ENCODE assay signal across 8 mouse cellular contexts in the genomic region with DNA sequence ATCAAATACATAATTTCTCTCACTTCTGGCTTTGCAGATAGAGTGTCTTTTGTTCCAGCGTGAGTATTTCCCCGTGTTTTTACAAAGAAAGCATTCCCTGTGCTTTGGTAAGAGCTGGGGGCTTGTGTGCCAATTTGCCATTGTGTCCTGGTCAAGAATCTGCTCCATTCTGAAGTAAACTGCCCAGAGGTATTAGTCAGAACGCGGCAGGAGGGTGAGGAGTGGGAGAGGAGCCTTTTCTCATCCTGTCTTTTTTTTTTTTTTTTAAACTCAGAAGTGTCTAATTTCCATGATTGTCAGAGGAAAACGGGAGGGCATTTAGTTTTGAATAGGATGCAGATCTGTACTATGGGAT.
A peak's percentile ranks its signal among the peaks of the same experiment; 100 is the strongest.
DNase-seq lines count a peak whose midpoint lies in the region; ATAC-seq lines count a peak whose summit lies in the region.

No protein-coding gene starts in this region.

- peak overlapping the region; percentile 44 for H3K4me3 ChIP-seq in heart, embryonic 16.5 days (ENCODE audit: low read length)
- peak overlapping the region; percentile 14; the same call in 1 of the 2 replicates for H3K4me3 ChIP-seq in limb, embryonic 11.5 days (ENCODE audit: low read depth, low read length)

- intact Hi-C loops in heart, postnatal 36 days (cut with DNase I): no loop called here

- no peaks in the 10 kb centered on the region for H3K9me3 ChIP-seq in heart, embryonic 16.5 days (replicated peaks; ENCODE audit: control insufficient read depth, low read length)
- H3K9me3 ChIP-seq in limb, embryonic 11.5 days (ENCODE audit: control insufficient read depth, low read length): no peaks in the 10 kb centered on the region

- H3K9ac ChIP-seq in heart, embryonic 16.5 days (ENCODE audit: low read length): peak overlapping the region; percentile 25; the same call in 1 of the 2 replicates
- no peak overlapping the region for H3K9ac ChIP-seq in limb, embryonic 11.5 days (ENCODE audit: low read length)

- no peaks in the 10 kb centered on the region for H3K36me3 ChIP-seq in heart, embryonic 16.5 days (ENCODE audit: control insufficient read depth, insufficient read depth)
- H3K36me3 ChIP-seq in limb, embryonic 11.5 days (ENCODE audit: control insufficient read depth, insufficient read depth, low read length): no peaks in the 10 kb centered on the region

- H3K27me3 ChIP-seq in heart, embryonic 16.5 days (ENCODE audit: control insufficient read depth, insufficient read depth, low read length): peaks cover 4% of the 10 kb centered on the region; the same call in 1 of the 2 replicates
- peaks cover 10% of the 10 kb centered on the region for H3K27me3 ChIP-seq in limb, embryonic 11.5 days (ENCODE audit: control insufficient read depth, insufficient read depth, low read length)

- WGBS in heart, embryonic 16.5 days: 3% methylated on average over 5 of the region's 5 CpGs
- 2% methylated on average over 5 of the region's 5 CpGs for WGBS in limb, embryonic 11.5 days

- H3K4me1 ChIP-seq in heart, embryonic 16.5 days (ENCODE audit: control insufficient read depth, insufficient read depth, low read length): 0 out of 2 replicates have a peak, but pooled peaks cover 5% of the 10 kb centered on the region
- H3K4me1 ChIP-seq in limb, embryonic 11.5 days (ENCODE audit: control insufficient read depth, insufficient read depth, low read length): 0 out of 2 replicates have a peak, but pooled peaks cover 2% of the 10 kb centered on the region

- no peak for DNase-seq in heart, postnatal 36 days
- peak; percentile 24 for DNase-seq in right cerebral cortex, postnatal 4 days
- DNase-seq in right cerebral cortex, postnatal 36 days (ENCODE audit: low spot score in 2 of 2): no peak
- no peak for DNase-seq in limb, embryonic 11.5 days (ENCODE audit: low spot score)
- no peak for DNase-seq in thymus, postnatal 25 days
- no peak for DNase-seq in thymus, postnatal 10 days (ENCODE audit: low spot score in 2 of 2)

- peak overlapping the region; percentile 80 for H3K4me2 ChIP-seq in heart, embryonic 16.5 days (ENCODE audit: low read depth, low read length)
- H3K4me2 ChIP-seq in limb, embryonic 11.5 days (ENCODE audit: low read depth, severe bottlenecking): peak overlapping the region; percentile 59; the same call in 1 of the 2 replicates

- no peak for ATAC-seq in heart, embryonic 16.5 days (replicated peaks; ENCODE audit: extremely low read depth, insufficient read depth, low FRiP score)
- no peak for ATAC-seq in limb, embryonic 11.5 days (ENCODE audit: insufficient number of reproducible peaks, low FRiP score, low TSS enrichment, low read depth)
- no peak for ATAC-seq in erythroblast, adult 5-6 weeks (replicated peaks; ENCODE audit: low FRiP score, poor library complexity, severe bottlenecking)

- no peak overlapping the region for H3K27ac ChIP-seq in heart, embryonic 16.5 days (ENCODE audit: low read length)
- H3K27ac ChIP-seq in limb, embryonic 11.5 days (replicated peaks; ENCODE audit: low read depth, low read length): no peak overlapping the region
